Mouse (Mus musculus): ENCODE measurements around the gene Spem2. TPM values are rescaled to one million over a fixed set of nuclear protein-coding genes. Genes with fewer than 3 reads are reported as not detected.

Spem2 gene
- polyA plus RNA-seq, 1 experiment from 2014 or later: not detected

DNA sequence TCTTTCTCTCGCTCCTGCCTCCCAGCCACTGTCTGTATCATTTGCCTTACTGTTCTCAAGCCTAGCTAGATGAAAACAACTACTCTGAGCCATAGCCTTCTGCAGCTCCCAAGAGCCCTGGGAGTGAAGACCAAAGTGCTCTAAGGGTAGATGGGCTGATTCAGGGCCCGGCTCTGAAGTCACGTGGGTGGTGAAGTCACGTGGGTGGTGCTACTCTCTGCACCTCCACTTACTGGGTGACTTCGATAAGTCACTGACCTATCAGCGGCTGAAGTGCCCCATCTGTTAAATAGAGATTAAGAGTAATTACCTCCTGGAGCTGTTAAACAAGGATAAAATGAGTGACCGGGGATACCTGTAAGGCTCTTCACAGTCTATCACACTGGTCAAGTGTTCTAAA, 35.7 kb upstream of the Spem2 start:
- H3K9ac ChIP-seq (ENCODE audit: low read depth, low read length): 0 out of 2 replicates have a peak overlapping the region, but pooled peaks have one; percentile 16
- 40% methylated on average over 7 of the region's 7 CpGs for WGBS (ENCODE audit: insufficient replicate concordance)
- peak overlapping the region; percentile 42 for H3K4me2 ChIP-seq
- H3K36me3 ChIP-seq (ENCODE audit: control insufficient read depth, insufficient read depth, low read length): peaks cover 13% of the 10 kb centered on the region; the same call in 1 of the 2 replicates
- H3K4me3 ChIP-seq (ENCODE audit: low read depth, low read length): peak overlapping the region; percentile 6; the same call in 1 of the 2 replicates
- peak; percentile 87 for ATAC-seq (replicated peaks; ENCODE audit: insufficient number of reproducible peaks, low FRiP score, low TSS enrichment)
- peaks cover 13% of the 10 kb centered on the region; the same call in 1 of the 2 replicates for H3K4me1 ChIP-seq (ENCODE audit: control insufficient read depth, insufficient read depth, low read length)
- H3K9me3 ChIP-seq (replicated peaks; ENCODE audit: control insufficient read depth, low read length): no peaks in the 10 kb centered on the region
- H3K27me3 ChIP-seq (ENCODE audit: control insufficient read depth, insufficient read depth, low read length): peaks cover 27% of the 10 kb centered on the region
- peak overlapping the region; percentile 73 for H3K27ac ChIP-seq (ENCODE audit: low read depth, low read length)

DNA sequence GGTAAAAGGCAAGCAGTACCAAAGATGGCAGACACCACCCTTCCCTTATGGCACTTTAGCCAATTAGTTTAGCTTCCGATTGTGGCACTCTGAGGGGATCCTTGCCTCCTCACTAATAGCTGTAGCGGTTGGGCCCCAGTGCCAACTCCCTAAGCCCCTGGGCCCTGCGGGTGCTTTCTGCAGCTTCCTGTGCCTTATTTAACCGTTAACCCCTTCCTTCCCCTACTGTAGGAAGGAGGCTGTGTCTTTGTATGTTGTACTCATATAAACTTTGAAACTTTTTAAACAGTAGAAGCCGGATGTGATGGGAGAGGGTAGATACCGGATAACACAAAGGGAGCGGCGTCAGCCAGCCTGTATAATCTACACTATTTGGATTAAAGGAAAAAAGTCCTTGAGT, 32.5 kb upstream of the Spem2 start:
- H3K9ac ChIP-seq (ENCODE audit: low read depth, low read length): no peak overlapping the region
- H3K9me3 ChIP-seq (replicated peaks; ENCODE audit: control insufficient read depth, low read length): no peaks in the 10 kb centered on the region
- no peak for ATAC-seq (replicated peaks; ENCODE audit: insufficient number of reproducible peaks, low FRiP score, low TSS enrichment)
- 81% methylated on average over 8 of the region's 8 CpGs for WGBS (ENCODE audit: insufficient replicate concordance)
- no peak overlapping the region for H3K27ac ChIP-seq (ENCODE audit: low read depth, low read length)
- peaks cover 13% of the 10 kb centered on the region; the same call in 1 of the 2 replicates for H3K36me3 ChIP-seq (ENCODE audit: control insufficient read depth, insufficient read depth, low read length)
- peaks cover under 1% of the 10 kb centered on the region for H3K27me3 ChIP-seq (ENCODE audit: control insufficient read depth, insufficient read depth, low read length)
- peaks cover 22% of the 10 kb centered on the region; the same call in 1 of the 2 replicates for H3K4me1 ChIP-seq (ENCODE audit: control insufficient read depth, insufficient read depth, low read length)
- no peak overlapping the region for H3K4me3 ChIP-seq (ENCODE audit: low read depth, low read length)
- no peak overlapping the region for H3K4me2 ChIP-seq

DNA sequence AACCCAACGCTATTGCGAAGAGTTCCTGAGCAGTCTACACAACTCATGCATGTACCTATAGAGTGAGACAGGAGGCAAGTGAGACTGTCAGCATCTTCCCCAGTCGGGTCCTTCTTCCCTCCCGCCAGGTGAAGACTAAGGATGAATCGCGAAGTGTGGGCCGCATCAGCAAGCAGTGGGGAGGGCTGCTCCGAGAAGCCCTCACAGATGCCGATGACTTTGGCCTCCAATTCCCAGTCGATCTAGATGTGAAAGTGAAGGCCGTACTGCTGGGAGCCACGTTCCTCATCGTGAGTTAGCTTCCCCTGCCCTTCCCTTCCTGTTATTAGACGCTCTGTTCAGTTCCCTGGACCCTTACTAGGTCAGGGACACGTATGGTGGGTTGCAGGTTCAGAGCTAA, 31.6 kb upstream of the Spem2 start:
- no peak overlapping the region for H3K4me3 ChIP-seq (ENCODE audit: low read depth, low read length)
- 93% methylated on average over 15 of the region's 15 CpGs for WGBS (ENCODE audit: insufficient replicate concordance)
- ATAC-seq (replicated peaks; ENCODE audit: insufficient number of reproducible peaks, low FRiP score, low TSS enrichment): no peak
- H3K36me3 ChIP-seq (ENCODE audit: control insufficient read depth, insufficient read depth, low read length): peaks cover 13% of the 10 kb centered on the region; the same call in 1 of the 2 replicates
- H3K9me3 ChIP-seq (replicated peaks; ENCODE audit: control insufficient read depth, low read length): no peaks in the 10 kb centered on the region
- no peaks in the 10 kb centered on the region; the same call in 1 of the 2 replicates for H3K27me3 ChIP-seq (ENCODE audit: control insufficient read depth, insufficient read depth, low read length)
- no peak overlapping the region for H3K4me2 ChIP-seq
- H3K27ac ChIP-seq (ENCODE audit: low read depth, low read length): no peak overlapping the region
- H3K9ac ChIP-seq (ENCODE audit: low read depth, low read length): no peak overlapping the region
- H3K4me1 ChIP-seq (ENCODE audit: control insufficient read depth, insufficient read depth, low read length): peaks cover 18% of the 10 kb centered on the region

DNA sequence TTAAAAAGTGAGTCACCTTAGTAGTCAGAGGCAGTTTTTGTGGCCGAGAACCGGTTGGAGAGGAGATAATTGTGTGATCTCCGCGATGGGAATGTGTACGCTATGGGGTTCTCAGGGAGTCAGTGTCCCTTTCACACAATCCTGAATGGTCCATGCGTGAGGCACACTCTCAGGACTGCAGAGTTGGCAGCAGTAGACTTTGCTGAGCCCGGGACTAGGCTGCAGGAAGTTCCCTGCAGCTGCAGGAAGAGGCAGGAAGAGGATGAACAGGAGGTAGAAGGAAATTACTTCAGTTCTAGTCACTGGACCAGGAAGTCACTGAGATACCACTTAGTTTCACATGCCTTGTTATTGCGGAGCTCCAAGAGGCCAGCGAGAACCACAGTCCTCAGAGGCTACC, 30.9 kb upstream of the Spem2 start:
- H3K9ac ChIP-seq (ENCODE audit: low read depth, low read length): no peak overlapping the region
- peaks cover 13% of the 10 kb centered on the region; the same call in 1 of the 2 replicates for H3K36me3 ChIP-seq (ENCODE audit: control insufficient read depth, insufficient read depth, low read length)
- no peaks in the 10 kb centered on the region for H3K27me3 ChIP-seq (ENCODE audit: control insufficient read depth, insufficient read depth, low read length)
- ATAC-seq (replicated peaks; ENCODE audit: insufficient number of reproducible peaks, low FRiP score, low TSS enrichment): no peak
- H3K9me3 ChIP-seq (replicated peaks; ENCODE audit: control insufficient read depth, low read length): no peaks in the 10 kb centered on the region
- WGBS (ENCODE audit: insufficient replicate concordance): 79% methylated on average over 9 of the region's 9 CpGs
- no peak overlapping the region for H3K27ac ChIP-seq (ENCODE audit: low read depth, low read length)
- no peak overlapping the region; the same call in 1 of the 2 replicates for H3K4me2 ChIP-seq
- no peak overlapping the region for H3K4me3 ChIP-seq (ENCODE audit: low read depth, low read length)
- peaks cover 15% of the 10 kb centered on the region for H3K4me1 ChIP-seq (ENCODE audit: control insufficient read depth, insufficient read depth, low read length)

GRCm38 (mm10) chr11:69848021-69848420, 29.8 kb upstream of the Spem2 start:
- peaks cover 13% of the 10 kb centered on the region; the same call in 1 of the 2 replicates for H3K36me3 ChIP-seq (ENCODE audit: control insufficient read depth, insufficient read depth, low read length)
- peaks cover 15% of the 10 kb centered on the region for H3K4me1 ChIP-seq (ENCODE audit: control insufficient read depth, insufficient read depth, low read length)
- no peak overlapping the region for H3K27ac ChIP-seq (ENCODE audit: low read depth, low read length)
- H3K9me3 ChIP-seq (replicated peaks; ENCODE audit: control insufficient read depth, low read length): no peaks in the 10 kb centered on the region
- H3K4me2 ChIP-seq: peak overlapping the region; percentile 89
- 0 out of 2 replicates have a peak overlapping the region, but pooled peaks have one; percentile 74 for H3K4me3 ChIP-seq (ENCODE audit: low read depth, low read length)
- WGBS (ENCODE audit: insufficient replicate concordance): 96% methylated on average over 6 of the region's 6 CpGs
- no peaks in the 10 kb centered on the region for H3K27me3 ChIP-seq (ENCODE audit: control insufficient read depth, insufficient read depth, low read length)
- H3K9ac ChIP-seq (ENCODE audit: low read depth, low read length): no peak overlapping the region
- ATAC-seq (replicated peaks; ENCODE audit: insufficient number of reproducible peaks, low FRiP score, low TSS enrichment): no peak

GRCm38 (mm10) chr11:69846738-69847688, 28.7 kb upstream of the Spem2 start:
- Histone ChIP-seq H3K27ac (ENCODE audit: low read depth, low read length) (peak overlapping the region; percentile 90), H3K4me1 (ENCODE audit: control insufficient read depth, insufficient read depth, low read length) (peaks cover 15% of the 10 kb centered on the region), H3K9ac (ENCODE audit: low read depth, low read length) (peak overlapping the region; percentile 92), H3K4me3 (ENCODE audit: low read depth, low read length) (peak overlapping the region; percentile 74), H3K27me3 (ENCODE audit: control insufficient read depth, insufficient read depth, low read length) (no peaks in the 10 kb centered on the region), H3K4me2 (peak overlapping the region; percentile 89), H3K9me3 (replicated peaks; ENCODE audit: control insufficient read depth, low read length) (no peaks in the 10 kb centered on the region), H3K36me3 (ENCODE audit: control insufficient read depth, insufficient read depth, low read length) (peaks cover 13% of the 10 kb centered on the region; the same call in 1 of the 2 replicates)
- ATAC-seq (replicated peaks; ENCODE audit: insufficient number of reproducible peaks, low FRiP score, low TSS enrichment): peak; percentile 39
- 12% methylated on average over 37 of the region's 37 CpGs for WGBS (ENCODE audit: insufficient replicate concordance)

DNA sequence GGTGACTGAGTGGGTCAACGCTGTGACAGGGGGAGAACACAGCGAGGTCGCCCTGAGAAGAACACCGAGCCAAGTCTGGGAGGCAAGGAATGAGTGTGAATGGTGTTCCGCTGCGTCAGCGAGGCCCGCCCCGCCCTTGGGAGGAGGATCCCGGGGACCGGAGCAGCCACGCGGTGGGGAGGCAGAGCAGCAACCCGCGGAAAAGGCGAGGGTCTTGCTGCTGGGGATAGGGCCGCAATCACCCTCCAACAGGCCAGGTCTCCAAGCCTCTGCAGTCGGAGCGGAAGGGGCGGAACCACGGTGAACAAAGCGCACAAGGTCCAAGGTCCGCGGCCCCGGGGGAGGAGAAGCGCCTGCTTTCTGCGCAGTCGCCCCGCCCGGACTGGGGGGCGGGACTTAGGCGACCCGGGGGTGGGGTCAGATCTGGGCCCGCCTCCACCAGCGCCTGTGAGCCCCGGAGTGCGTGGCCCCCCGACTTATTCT, 28.0 kb upstream of the Spem2 start, which contains the start of gene Plscr3:
Plscr3 (plus strand) TSS at position 179 of the 483 bp plus-strand sequence.
- Histone ChIP-seq H3K4me1 (ENCODE audit: control insufficient read depth, insufficient read depth, low read length) (peaks cover 15% of the 10 kb centered on the region), H3K4me2 (peak within 1 kb of the TSS; percentile 89), H3K36me3 (ENCODE audit: control insufficient read depth, insufficient read depth, low read length) (peaks cover 11% of the 10 kb centered on the region; the same call in 1 of the 2 replicates), H3K4me3 (ENCODE audit: low read depth, low read length) (peak within 1 kb of the TSS; percentile 74), H3K9me3 (replicated peaks; ENCODE audit: control insufficient read depth, low read length) (no peaks in the 10 kb centered on the region), H3K27ac (ENCODE audit: low read depth, low read length) (peak within 1 kb of the TSS; percentile 90), H3K27me3 (ENCODE audit: control insufficient read depth, insufficient read depth, low read length) (no peaks in the 10 kb centered on the region), H3K9ac (ENCODE audit: low read depth, low read length) (peak within 1 kb of the TSS; percentile 92)
- ATAC-seq (replicated peaks; ENCODE audit: insufficient number of reproducible peaks, low FRiP score, low TSS enrichment): peak; percentile 91
- WGBS (ENCODE audit: insufficient replicate concordance): under 1% methylated on average over 36 of the region's 38 CpGs

DNA sequence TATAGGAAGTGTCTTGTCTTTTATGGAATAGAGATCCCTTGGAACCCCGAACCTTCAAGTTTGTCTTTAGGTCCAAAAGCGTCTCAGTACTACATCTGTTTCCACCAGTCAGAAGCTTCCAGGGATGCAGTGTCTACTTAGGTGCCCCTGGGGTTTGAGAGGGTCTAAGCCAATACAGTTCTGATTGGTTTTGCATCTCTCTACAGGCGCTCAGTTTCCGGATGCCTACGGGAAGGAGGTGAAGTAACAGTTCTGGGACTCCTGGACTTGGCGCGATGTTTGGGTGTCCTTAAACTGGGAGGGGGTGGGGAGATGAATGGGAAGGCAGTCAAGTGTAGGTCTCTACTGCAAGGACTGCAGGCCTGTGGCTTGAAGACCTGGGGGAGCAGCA, 20.4 kb upstream of the Spem2 start:
- H3K4me3 ChIP-seq (ENCODE audit: low read depth, low read length): peak overlapping the region; percentile 70
- H3K4me2 ChIP-seq: peak overlapping the region; percentile 91
- peaks cover 28% of the 10 kb centered on the region for H3K4me1 ChIP-seq (ENCODE audit: control insufficient read depth, insufficient read depth, low read length)
- peak overlapping the region; percentile 85 for H3K27ac ChIP-seq (ENCODE audit: low read depth, low read length)
- WGBS (ENCODE audit: insufficient replicate concordance): 1% methylated on average over 7 of the region's 7 CpGs
- H3K36me3 ChIP-seq (ENCODE audit: control insufficient read depth, insufficient read depth, low read length): no peaks in the 10 kb centered on the region
- ATAC-seq (replicated peaks; ENCODE audit: insufficient number of reproducible peaks, low FRiP score, low TSS enrichment): no peak
- no peaks in the 10 kb centered on the region for H3K9me3 ChIP-seq (replicated peaks; ENCODE audit: control insufficient read depth, low read length)
- H3K9ac ChIP-seq (ENCODE audit: low read depth, low read length): peak overlapping the region; percentile 85
- H3K27me3 ChIP-seq (ENCODE audit: control insufficient read depth, insufficient read depth, low read length): peaks cover 34% of the 10 kb centered on the region

Measured in heart, embryonic 11.5 days (tissue).